Mouse (Mus musculus) left cerebral cortex, adult 8-10 months (tissue): ENCODE data around the gene Slc7a8. TPM values are rescaled to one million over a fixed set of nuclear protein-coding genes. Genes with fewer than 3 reads are reported as not detected.
"Not testable (repeated sequence)": the region's sequence is repeated elsewhere in the genome, so short reads cannot be mapped to it uniquely, and the experiment has no call there.

Source experiments
- DNase-seq, 2 experiments: peaks; one replicate each; pipeline ENCODE4 v3.0.0; 2022; ENCODE audit warnings: low spot score in 2 of 2
- total RNA-seq, 4 experiments: library from RNA; stranded (reverse); gene quantifications; 2 replicates each; pipeline ENCODE4 v1.2.4; 2022

The Slc7a8 gene
- total RNA-seq, 4 experiments from 2014 or later = 54.5 to 60.7 (median 58.5) TPM

- peak; percentile 56 to 60 for DNase-seq
Observed at GRCm38 (mm10) chr14:54780836-54781609, 723 bp downstream of the Slc7a8 start.

- no peak for DNase-seq
Observed at GRCm38 (mm10) chr14:54780084-54780483, 1.7 kb downstream of the Slc7a8 start.

DNA sequence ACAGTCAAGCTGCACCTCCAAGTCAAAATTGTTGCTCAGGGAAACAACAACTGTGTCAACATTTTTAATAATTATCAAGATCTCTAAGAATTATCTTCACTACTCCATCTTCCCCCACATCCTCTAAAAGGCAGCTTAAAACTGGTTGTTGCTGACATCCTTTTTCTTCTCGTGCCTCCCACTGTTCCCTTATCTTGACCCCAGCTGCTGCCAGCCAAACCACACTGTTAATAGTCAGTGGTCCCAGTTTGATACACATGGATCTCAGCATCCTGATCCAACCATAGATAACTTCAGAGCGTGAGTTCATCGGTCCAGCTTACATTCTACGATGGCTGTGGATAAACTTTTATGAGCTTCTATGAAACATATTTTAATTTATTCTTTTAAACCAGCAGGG lies 3.9 kb downstream of the Slc7a8 start:
- no peak for DNase-seq

DNA sequence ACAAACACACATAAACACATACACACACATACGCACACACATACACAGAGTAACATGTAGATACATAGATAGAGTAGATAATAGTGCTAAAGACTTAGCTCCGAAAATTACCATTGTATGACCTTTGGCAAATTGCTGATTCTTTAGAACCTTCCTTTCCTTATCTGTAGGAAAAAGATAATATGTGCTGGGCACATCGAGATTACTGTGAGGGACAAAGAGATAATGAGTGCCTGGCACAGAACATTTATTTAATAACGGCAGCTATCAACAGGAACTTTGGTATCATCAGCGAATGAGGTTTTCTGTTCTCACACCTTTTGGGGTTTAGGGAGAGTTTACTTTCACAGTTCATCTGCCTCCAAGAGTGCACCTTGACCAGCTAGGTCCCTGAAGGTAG lies 5.0 kb downstream of the Slc7a8 start:
- DNase-seq = no peak

- DNase-seq = peak in 1 of 2 experiments; percentile 43
Observed at GRCm38 (mm10) chr14:54775534-54776041, 6.2 kb downstream of the Slc7a8 start.

DNA sequence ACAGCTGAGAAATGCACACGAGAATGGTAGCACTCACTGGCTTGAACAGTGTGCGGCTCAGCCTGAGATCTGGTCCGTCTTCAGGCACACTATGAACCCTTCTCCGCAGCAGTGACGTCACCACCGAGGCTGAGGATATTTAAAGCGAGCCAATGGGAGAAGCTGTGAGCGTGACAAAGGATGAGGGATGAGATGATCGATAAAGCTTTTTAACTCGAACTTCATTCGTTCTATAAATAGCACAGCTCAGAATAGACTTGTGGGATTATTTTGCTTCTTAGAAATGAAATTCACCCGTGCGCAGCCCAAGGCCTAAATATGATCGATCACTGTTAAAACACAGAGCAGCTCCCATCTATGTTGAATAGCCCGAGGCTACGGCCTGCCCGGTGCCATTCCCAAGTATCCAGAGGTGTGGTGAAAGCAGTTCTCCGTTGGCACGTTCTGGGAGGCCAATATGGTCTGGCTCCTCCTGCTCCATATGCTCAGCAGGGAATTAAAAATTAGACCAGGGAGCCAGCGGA lies 9.4 kb downstream of the Slc7a8 start:
- peak in 1 of 2 experiments; percentile 77 for DNase-seq

- DNase-seq = no peak
Observed at GRCm38 (mm10) chr14:54770373-54770772, 11.4 kb downstream of the Slc7a8 start.

- no peak for DNase-seq
Observed at GRCm38 (mm10) chr14:54769068-54769425, 12.7 kb downstream of the Slc7a8 start.

GRCm38 (mm10) chr14:54768314-54769067 lies 13.3 kb downstream of the Slc7a8 start:
- no peak for DNase-seq

DNA sequence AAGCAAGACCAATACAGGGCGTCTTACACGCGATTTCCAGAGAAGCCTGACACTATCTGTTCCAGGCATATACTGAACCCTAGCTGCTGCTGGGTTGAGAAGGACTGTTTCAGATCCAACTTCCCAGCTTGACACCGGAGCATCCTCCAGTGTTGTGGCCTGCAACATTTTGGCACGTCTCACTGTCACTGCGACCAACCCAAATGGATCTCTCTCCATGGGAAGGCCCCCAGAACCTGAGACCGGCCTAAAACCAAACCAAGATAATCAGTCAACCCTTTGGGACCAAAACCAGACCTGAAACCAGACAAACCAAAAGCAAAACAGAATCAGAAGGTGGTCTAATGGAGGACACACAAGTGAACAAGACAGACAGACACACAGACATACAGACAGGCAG lies 14.8 kb downstream of the Slc7a8 start:
- DNase-seq = not testable (repeated sequence)

GRCm38 (mm10) chr14:54756382-54756781 lies 25.4 kb downstream of the Slc7a8 start:
- no peak for DNase-seq

GRCm38 (mm10) chr14:54754602-54755018 lies 27.1 kb downstream of the Slc7a8 start:
- DNase-seq = no peak

- no peak for DNase-seq
Observed at GRCm38 (mm10) chr14:54753986-54754601, 27.7 kb downstream of the Slc7a8 start.

DNA sequence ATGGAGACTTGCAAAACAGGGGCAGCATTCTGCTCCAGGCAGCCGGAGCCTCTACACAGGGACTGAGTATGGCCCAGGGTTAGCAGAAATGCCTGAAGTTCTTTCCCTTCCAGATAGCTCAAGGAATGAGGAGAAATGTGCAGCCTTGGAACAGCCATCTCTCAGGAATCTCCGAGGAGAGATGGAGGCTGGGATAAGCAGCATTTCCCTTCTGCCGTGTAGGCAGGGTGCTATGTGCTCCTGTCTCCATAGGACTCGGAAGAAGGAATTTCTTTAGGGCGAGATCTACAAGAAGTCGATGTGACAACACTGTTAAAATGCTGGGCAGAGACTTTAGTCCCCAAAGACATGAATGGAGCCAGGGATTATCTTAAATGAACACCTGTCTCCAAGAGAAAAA lies 28.8 kb downstream of the Slc7a8 start:
- no peak for DNase-seq

- DNase-seq = no peak
Observed at GRCm38 (mm10) chr14:54751768-54752167, 30.0 kb downstream of the Slc7a8 start.

- no peak for DNase-seq
Observed at GRCm38 (mm10) chr14:54749238-54749637, 32.5 kb downstream of the Slc7a8 start.

DNA sequence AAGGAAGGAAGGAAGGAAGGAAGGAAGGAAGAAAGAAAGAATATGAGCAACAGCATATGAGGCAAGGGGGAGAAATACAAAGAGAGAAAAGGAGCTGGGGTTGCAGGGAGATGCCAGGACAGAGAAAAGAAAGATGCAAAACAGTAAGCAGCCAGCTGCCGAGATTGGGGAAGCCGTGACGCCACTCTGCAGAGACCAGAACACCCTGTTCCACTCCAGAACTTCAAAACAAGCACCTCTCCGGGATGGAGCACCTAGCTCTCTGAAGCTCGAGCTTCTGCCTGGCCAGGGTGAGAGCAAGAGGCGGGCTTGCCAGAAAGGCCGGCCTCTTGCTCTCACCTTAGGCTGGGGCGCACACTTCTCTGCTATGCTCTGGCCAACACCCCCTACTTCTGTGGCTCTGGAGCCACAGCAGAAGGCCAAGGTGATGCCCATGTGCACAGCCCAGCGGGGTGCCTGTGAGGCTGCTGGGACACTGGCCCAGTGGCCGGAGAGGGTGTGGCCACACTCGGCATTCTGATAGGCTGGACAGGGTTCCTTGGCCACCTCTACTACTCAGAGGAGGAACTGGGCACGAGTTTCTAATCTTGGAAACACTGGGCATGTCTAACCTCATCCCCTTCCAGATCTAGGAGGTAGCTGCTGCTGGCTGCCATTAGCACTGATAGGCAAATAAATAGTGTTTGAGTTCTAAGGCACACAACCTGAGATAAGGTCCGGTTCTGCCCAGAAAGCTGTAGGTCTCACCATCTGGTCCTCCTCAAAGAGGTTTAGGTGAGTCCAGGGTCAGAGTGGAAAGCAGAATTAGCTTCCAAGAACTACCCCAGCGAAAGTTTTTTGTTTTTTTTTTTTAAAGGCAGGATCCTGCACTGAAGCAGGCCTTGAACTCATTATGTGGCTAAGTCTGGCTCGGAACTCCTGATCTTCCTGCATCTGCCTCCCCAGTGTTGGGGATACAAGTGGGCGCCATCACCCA lies 33.5 kb downstream of the Slc7a8 start:
- DNase-seq = no peak

GRCm38 (mm10) chr14:54746038-54746437 lies 35.7 kb downstream of the Slc7a8 start:
- no peak for DNase-seq

DNA sequence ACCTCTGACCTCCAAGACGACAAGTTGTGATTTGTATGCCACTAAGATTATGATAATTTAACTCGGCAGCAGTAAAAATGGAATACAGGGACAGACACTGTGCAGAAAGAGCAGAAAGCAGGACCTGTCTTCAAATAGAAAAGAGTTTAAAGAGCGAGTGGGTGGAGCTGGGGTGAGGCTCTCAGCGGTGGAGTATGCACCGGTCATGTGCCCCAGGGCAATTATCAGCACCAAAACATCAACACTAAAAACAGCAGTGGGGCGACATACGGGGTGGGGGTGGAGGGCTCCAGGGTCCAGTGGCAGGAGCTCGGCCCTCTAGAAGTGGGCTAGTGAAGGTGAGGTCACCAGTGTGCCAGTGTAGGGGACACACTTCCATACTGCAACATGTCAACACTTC lies 37.3 kb downstream of the Slc7a8 start:
- DNase-seq = no peak

- no peak for DNase-seq
Observed at GRCm38 (mm10) chr14:54742375-54742774, 39.4 kb downstream of the Slc7a8 start.

GRCm38 (mm10) chr14:54741721-54742120 lies 40.0 kb downstream of the Slc7a8 start:
- DNase-seq = no peak
